Mouse (Mus musculus) midbrain, embryonic 14.5 days (tissue): ENCODE data around the gene Vamp2. TPM values are rescaled to one million over a fixed set of nuclear protein-coding genes. Genes with fewer than 3 reads are reported as not detected.
A peak's percentile ranks its signal among the peaks of the same experiment; 100 is the strongest.

ENCODE experiments used
- ATAC-seq: fragments of 200-750 bp; cut with Nextera tagmentation; 2 replicates; pipeline ENCODE4 v1.8.0; 2017; ENCODE audit warnings: moderate number of reproducible peaks, moderate library complexity; ENCODE audit not compliant: low FRiP score, low TSS enrichment
- DNase-seq: peaks from one replicate; pipeline ENCODE4 v3.0.0-alpha.2; 2015
- H3K27ac ChIP-seq: fragments of 300-500 bp; sonication (generic); replicated peaks from 2 replicates; pipeline ENCODE4 v1.5.1; 2014; ENCODE audit warnings: mild to moderate bottlenecking, low read depth, low read length, moderate library complexity
- H3K27me3 ChIP-seq: fragments of 300-500 bp; sonication (generic); 2 replicates; pipeline ENCODE4 v1.6.1; 2014; ENCODE audit warnings: low read length, control low read depth, mixed read lengths; ENCODE audit not compliant: control insufficient read depth, insufficient read depth
- H3K36me3 ChIP-seq: fragments of 300-500 bp; sonication (generic); 2 replicates; pipeline ENCODE4 v1.6.1; 2014; ENCODE audit warnings: low read length, control low read depth; ENCODE audit not compliant: control insufficient read depth, insufficient read depth
- H3K4me1 ChIP-seq: fragments of 300-500 bp; sonication (generic); 2 replicates; pipeline ENCODE4 v1.6.1; 2014; ENCODE audit warnings: mild to moderate bottlenecking, antibody characterized with exemption, low read length, control low read depth; ENCODE audit not compliant: control insufficient read depth, insufficient read depth
- H3K4me2 ChIP-seq: fragments of 300-500 bp; sonication (generic); 2 replicates; pipeline ENCODE4 v1.6.1; 2014; ENCODE audit warnings: mild to moderate bottlenecking, low read length, moderate library complexity
- H3K4me3 ChIP-seq: fragments of 300-500 bp; sonication (generic); replicated peaks from 2 replicates; pipeline ENCODE4 v1.5.1; 2014; ENCODE audit warnings: low read depth, low read length
- H3K9ac ChIP-seq: fragments of 300-500 bp; sonication (generic); replicated peaks from 2 replicates; pipeline ENCODE4 v1.6.1; 2014; ENCODE audit warnings: mild to moderate bottlenecking, low read length, moderate library complexity
- H3K9me3 ChIP-seq: fragments of 300-500 bp; sonication (generic); 2 replicates; pipeline ENCODE4 v1.6.1; 2016; ENCODE audit warnings: low read length, control low read depth, mixed read lengths; ENCODE audit not compliant: control insufficient read depth
- WGBS: fragments of 180-500 bp; shearing (Covaris S2); extraction: QIAGEN DNeasy Blood & Tissue Kit; methylation state at CpG from one replicate; pipeline ENCODE4 v1.1.7; 2014; 5-methylcytosine and 5-hydroxymethylcytosine counted together
- polyA plus RNA-seq: library from polyadenylated mRNA; unstranded; fragments of >200 nt; fragmentation: Nextera tagmentation; extraction: Ambion mirVana; gene quantifications from 2 replicates; pipeline ENCODE4 v1.2.1, GENCODE M21; 2014

The Vamp2 gene
- polyA plus RNA-seq, 1 experiment from 2014 or later = 260 TPM

GRCm38 (mm10) chr11:69053848-69054247 is 34.4 kb upstream of the Vamp2 start:
- no peaks in the 10 kb centered on the region for H3K36me3 ChIP-seq
- no peaks in the 10 kb centered on the region for H3K9me3 ChIP-seq
- H3K4me2 ChIP-seq = no peak overlapping the region
- no peak overlapping the region for H3K4me3 ChIP-seq
- ATAC-seq (no peak), DNase-seq (no peak)
- no peak overlapping the region for H3K9ac ChIP-seq
- no peaks in the 10 kb centered on the region for H3K27me3 ChIP-seq
- no peak overlapping the region for H3K27ac ChIP-seq
- WGBS = 77% methylated on average over 3 of the region's 3 CpGs
- H3K4me1 ChIP-seq = peaks cover 10% of the 10 kb centered on the region

DNA sequence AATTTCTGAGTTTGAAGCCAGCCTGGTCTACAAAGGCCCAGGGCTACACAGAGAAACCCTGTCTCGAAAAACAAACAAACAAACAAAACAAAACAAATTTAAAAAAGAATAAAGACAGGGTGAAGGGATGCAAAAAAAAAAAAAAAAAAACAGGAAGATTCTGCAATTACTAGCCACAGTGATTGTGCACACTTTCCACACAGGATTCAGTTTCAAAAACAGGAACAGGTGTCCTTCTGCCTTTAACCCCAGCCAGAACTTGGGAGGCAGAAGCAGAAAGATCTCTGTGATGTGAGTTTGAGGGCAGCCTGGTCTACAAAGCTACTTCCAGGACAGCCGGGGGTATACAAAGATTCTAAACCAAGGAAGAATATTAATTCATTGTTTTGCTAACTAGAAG is 30.0 kb upstream of the Vamp2 start:
- Histone ChIP-seq H3K27ac (peak overlapping the region; percentile 86), H3K9ac (peak overlapping the region; percentile 61), H3K4me3 (peak overlapping the region; percentile 91), H3K36me3 (no peaks in the 10 kb centered on the region), H3K4me1 (peaks cover 23% of the 10 kb centered on the region), H3K27me3 (no peaks in the 10 kb centered on the region), H3K4me2 (peak overlapping the region; percentile 75), H3K9me3 (no peaks in the 10 kb centered on the region)
- ATAC-seq (no peak), DNase-seq (no peak)
- WGBS = 64% methylated on average over 2 of the region's 2 CpGs

DNA sequence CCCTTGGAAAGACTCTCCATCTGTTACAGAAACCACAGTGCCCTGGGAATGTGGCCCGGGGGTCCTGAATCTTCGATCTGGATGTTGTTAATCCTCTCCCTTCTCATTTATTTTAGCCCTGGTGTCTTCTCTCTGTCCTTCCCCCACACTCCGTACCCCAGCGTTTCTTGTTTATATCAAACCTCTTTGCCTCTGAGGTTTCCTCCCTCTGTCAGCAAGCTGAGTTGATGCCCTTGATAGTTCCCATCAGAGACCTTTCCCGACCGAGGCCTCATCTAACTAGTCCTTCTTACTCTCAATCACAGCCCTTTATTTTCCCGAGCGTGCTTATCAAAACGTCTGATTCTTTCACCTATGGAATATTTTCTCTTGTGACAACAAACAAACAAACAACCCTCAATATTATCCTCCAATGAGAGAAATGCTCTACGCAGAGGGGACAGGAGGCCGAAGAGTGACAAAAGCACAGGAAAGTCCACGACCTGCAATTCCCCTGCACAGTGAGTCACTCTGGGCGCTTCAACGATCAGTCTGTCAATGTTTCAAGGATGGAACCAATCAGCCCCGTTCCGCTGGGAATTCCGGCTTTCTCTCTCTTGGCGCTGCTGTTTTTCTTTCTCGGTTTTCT is 29.4 kb upstream of the Vamp2 start:
- under 1% methylated on average over 19 of the region's 19 CpGs for WGBS
- no peaks in the 10 kb centered on the region for H3K27me3 ChIP-seq
- peak overlapping the region; percentile 91 for H3K4me3 ChIP-seq
- H3K4me2 ChIP-seq = peak overlapping the region; percentile 75
- peak overlapping the region; percentile 61 for H3K9ac ChIP-seq
- no peak for DNase-seq
- peak overlapping the region; percentile 86 for H3K27ac ChIP-seq
- 0 out of 2 replicates have a peak, but pooled peaks have one; percentile 13 for ATAC-seq
- H3K4me1 ChIP-seq = peaks cover 24% of the 10 kb centered on the region
- H3K9me3 ChIP-seq = no peaks in the 10 kb centered on the region
- H3K36me3 ChIP-seq = no peaks in the 10 kb centered on the region

- peaks cover 30% of the 10 kb centered on the region for H3K4me1 ChIP-seq
- no peaks in the 10 kb centered on the region for H3K9me3 ChIP-seq
- peak within 1 kb of the TSS; percentile 94 for H3K4me2 ChIP-seq
- no peaks in the 10 kb centered on the region for H3K27me3 ChIP-seq
- H3K27ac ChIP-seq = peak within 1 kb of the TSS; percentile 90
- under 1% methylated on average over 59 of the region's 64 CpGs for WGBS
- DNase-seq = peak; percentile 98
- ATAC-seq = peak; percentile 93
- peak within 1 kb of the TSS; percentile 91 for H3K9ac ChIP-seq
- H3K36me3 ChIP-seq = no peaks in the 10 kb centered on the region
- H3K4me3 ChIP-seq = peak within 1 kb of the TSS; percentile 91
Measured at GRCm38 (mm10) chr11:69059357-69059974, 28.8 kb upstream of the Vamp2 start, which contains the start of gene Borcs6. TSS of gene Borcs6 (plus strand) at chr11:69059717.

DNA sequence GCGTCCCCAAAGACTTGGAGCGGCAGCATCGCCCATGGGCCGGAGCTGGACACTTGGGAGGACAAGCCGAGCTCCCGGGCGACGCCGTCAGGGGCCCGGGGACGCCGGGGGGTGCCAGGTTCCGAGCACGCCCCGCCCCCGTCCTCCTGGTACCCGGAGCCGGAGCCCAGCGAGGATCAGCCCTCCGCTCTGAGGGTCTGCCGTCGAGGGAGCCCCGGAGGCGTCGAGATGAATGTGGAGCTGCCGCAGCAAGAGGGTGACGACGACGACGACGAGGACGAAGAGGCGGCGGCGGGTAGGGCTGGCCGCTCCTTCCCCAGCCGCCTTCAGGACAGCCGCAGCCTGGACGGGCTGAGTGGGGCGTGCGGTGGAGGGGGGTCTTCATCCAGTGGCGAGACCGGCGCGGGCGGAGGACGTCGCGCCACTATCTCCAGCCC is 28.3 kb upstream of the Vamp2 start:
- peak overlapping the region; percentile 94 for H3K4me2 ChIP-seq
- no peaks in the 10 kb centered on the region for H3K9me3 ChIP-seq
- 0% methylated on average over 49 of the region's 49 CpGs for WGBS
- H3K9ac ChIP-seq = peak overlapping the region; percentile 91
- DNase-seq (peak; percentile 70), ATAC-seq (peak; percentile 22)
- H3K27ac ChIP-seq = peak overlapping the region; percentile 90
- no peaks in the 10 kb centered on the region for H3K27me3 ChIP-seq
- H3K36me3 ChIP-seq = no peaks in the 10 kb centered on the region
- peak overlapping the region; percentile 91 for H3K4me3 ChIP-seq
- peaks cover 30% of the 10 kb centered on the region for H3K4me1 ChIP-seq

DNA sequence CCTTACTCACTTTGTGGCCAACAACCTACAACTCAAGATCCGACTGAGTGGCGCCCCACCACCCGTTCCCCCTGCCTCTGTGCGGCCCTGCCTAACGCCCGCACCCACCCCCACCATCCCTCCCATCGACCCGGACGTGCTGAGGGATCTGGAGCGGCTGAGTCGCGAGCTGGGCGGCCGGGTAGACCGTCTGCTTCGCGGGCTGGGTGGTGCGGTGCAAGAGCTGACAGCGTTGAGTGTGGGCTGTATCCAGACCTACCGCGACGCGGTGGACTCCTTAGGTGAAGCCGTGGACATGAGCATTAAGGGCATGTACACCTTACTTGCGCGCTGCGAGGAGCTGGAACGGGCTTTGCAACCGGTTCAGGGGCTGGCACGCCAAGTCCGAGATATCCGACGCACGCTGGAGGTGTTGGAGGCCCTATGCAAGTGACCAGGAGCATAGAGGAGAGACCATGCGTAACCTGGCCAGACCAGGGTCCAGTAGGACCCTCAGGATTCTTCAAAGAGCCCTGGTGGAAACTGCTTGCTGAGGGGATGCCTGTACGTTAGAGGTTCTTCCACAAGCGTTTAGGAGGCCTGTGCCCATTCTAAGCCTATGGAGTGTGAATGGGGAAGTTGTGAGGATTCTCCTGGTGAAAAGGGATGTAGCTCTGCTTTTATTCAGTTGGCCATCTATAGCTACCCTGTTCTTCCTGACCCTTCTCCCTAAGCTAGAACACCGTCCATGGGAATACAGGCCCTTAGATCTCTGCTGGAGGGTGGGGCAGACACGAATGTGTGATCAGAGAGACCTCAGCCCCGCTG is 27.6 kb upstream of the Vamp2 start:
- WGBS = under 1% methylated on average over 40 of the region's 40 CpGs
- H3K27me3 ChIP-seq = no peaks in the 10 kb centered on the region
- peak overlapping the region; percentile 91 for H3K4me3 ChIP-seq
- no peaks in the 10 kb centered on the region for H3K36me3 ChIP-seq
- peaks cover 30% of the 10 kb centered on the region for H3K4me1 ChIP-seq
- peak overlapping the region; percentile 91 for H3K9ac ChIP-seq
- peak overlapping the region; percentile 90 for H3K27ac ChIP-seq
- peak; percentile 56 for DNase-seq
- peak overlapping the region; percentile 94 for H3K4me2 ChIP-seq
- no peak for ATAC-seq
- no peaks in the 10 kb centered on the region for H3K9me3 ChIP-seq

GRCm38 (mm10) chr11:69061255-69061912 is 26.9 kb upstream of the Vamp2 start:
- peak overlapping the region; percentile 94 for H3K4me2 ChIP-seq
- H3K4me1 ChIP-seq = peaks cover 35% of the 10 kb centered on the region
- no peak overlapping the region for H3K27ac ChIP-seq
- H3K27me3 ChIP-seq = no peaks in the 10 kb centered on the region
- H3K9ac ChIP-seq = peak overlapping the region; percentile 91
- peak overlapping the region; percentile 91 for H3K4me3 ChIP-seq
- 5% methylated on average over 17 of the region's 17 CpGs for WGBS
- H3K36me3 ChIP-seq = no peaks in the 10 kb centered on the region
- ATAC-seq (no peak), DNase-seq (no peak)
- H3K9me3 ChIP-seq = no peaks in the 10 kb centered on the region

- Histone ChIP-seq H3K36me3 (no peaks in the 10 kb centered on the region), H3K27ac (peak overlapping the region; percentile 14; the same call in 1 of the 2 replicates), H3K27me3 (no peaks in the 10 kb centered on the region), H3K9ac (no peak overlapping the region), H3K4me2 (peak overlapping the region; percentile 94), H3K9me3 (no peaks in the 10 kb centered on the region), H3K4me1 (peaks cover 39% of the 10 kb centered on the region), H3K4me3 (peak overlapping the region; percentile 91)
- 1% methylated on average over 17 of the region's 17 CpGs for WGBS
- DNase-seq = peak; percentile 85
- ATAC-seq = no peak
Measured at GRCm38 (mm10) chr11:69062194-69062760, 26.0 kb upstream of the Vamp2 start.
